Mouse (Mus musculus): ENCODE measurements around the gene Ccnb3.

DNA sequence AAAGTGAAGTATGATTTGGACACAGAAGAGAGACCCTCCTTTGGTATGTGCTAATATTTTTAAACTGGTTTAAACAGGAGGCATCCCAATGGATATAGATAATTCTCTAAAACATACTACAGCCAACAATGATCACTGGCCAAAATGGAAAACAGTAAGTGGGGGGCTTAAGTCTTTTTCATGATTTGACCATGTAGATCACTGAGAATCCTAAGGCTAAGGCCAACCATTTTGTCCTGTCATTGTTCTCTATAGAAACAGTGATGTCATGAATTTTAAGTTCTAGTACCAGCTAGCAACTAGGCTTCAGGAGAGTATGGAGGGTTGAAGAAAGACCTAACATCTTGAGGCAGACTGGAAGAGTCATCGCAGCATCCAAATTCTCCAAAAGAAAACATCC, 25.8 kb upstream of the Ccnb3 start, which contains the start of gene Akap4:
- no peak for TF ChIP-seq CTCF (IDR thresholded peaks at IDR 0.05)
- no peak for TF ChIP-seq POLR2A (IDR thresholded peaks at IDR 0.05; ENCODE audit: insufficient read depth, low read depth, low read length)
- TF ChIP-seq EP300 (IDR thresholded peaks at IDR 0.05; ENCODE audit: insufficient read depth, low read depth, low read length): no peak
